Mouse (Mus musculus) E14TG2a.4 (cell line): ENCODE measurements around the gene Atp6v0a2.
A peak's percentile ranks its signal among the peaks of the same experiment; 100 is the strongest.
"Not testable (repeated sequence)": the region's sequence is repeated elsewhere in the genome, so short reads cannot be mapped to it uniquely, and the experiment has no call there.

Experiments
- H3K27me3 ChIP-seq: 2 replicates; pipeline ENCODE4 v1.6.1; 2014; ENCODE audit warnings: low read length, control low read depth; ENCODE audit not compliant: insufficient read depth
- H3K36me3 ChIP-seq: 2 replicates; pipeline ENCODE4 v1.6.1; 2014; ENCODE audit warnings: low read length, control low read depth; ENCODE audit not compliant: insufficient read depth
- H3K4me1 ChIP-seq: replicated peaks from 2 replicates; pipeline ENCODE4 v1.6.1; 2014; ENCODE audit warnings: low read depth, low read length, control low read depth
- H3K4me3 ChIP-seq: replicated peaks from 2 replicates; pipeline ENCODE4 v1.5.1; 2014; ENCODE audit warnings: mild to moderate bottlenecking, low read length
- H3K9me3 ChIP-seq: 2 replicates; pipeline ENCODE4 v1.6.1; 2014; ENCODE audit warnings: low read length, control low read depth
- CTCF ChIP-seq: conservative IDR thresholded peaks from 2 replicates; pipeline ENCODE4 v1.5.1; 2014; ENCODE audit warnings: low read length
- NANOG ChIP-seq: IDR thresholded peaks from 2 replicates; pipeline ENCODE4 v1.6.1; 2014; ENCODE audit warnings: borderline replicate concordance, low read length, mixed read lengths
- POU5F1 ChIP-seq: IDR thresholded peaks from 2 replicates; pipeline ENCODE4 v1.6.1; 2014; ENCODE audit warnings: low read length, borderline replicate concordance

Atp6v0a2 gene

DNA sequence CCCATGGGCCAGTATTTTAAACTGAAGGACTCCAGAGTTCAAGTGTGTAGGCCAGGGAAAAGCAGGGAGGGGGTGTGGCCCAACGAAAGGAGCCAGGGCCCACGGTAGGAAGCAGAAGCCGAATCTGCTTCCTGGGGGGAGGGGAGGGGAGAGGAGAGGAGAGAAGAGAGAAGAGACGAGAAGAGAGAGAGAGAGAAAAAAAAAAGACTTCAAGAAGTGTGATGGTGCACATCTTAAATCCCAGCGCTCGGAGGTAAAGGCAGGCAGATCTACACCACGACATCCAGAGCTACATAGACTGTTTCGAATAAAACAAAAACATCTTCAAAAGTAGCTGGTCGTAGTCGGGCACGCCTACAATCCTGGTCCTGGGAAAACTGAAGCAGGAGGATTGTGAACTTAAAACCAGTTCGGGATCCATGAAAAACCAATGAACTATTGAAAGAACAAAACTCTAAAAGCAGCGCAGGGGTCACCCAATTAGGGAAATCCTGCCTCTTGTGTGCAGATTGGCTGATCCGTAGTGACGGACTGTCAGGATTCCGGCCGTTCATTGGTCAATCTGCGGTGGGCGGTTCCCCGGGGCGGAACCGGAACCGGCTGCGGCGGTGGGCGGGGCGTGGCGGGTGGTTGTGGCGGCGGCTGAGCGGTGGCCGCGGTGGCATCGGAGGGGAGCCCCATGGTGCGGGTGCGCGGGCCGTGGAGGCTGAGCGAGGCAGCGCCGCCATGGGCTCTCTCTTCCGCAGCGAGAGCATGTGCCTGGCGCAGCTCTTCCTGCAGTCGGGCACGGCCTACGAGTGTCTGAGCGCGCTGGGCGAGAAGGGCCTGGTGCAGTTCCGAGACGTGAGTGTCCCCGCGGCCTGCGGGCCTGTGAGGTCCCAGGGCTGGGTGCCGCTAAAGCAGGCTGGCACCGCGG lies at the start of gene Atp6v0a2:
Gene Atp6v0a2, plus strand, starts transcription at position 129 of the 916 bp plus-strand sequence.
- TF ChIP-seq NANOG (no peak), POU5F1 (no peak), CTCF (no peak)
- Histone ChIP-seq H3K4me1 (peaks cover 42% of the 10 kb centered on the region), H3K4me3 (peak within 1 kb of the TSS; percentile 97), H3K36me3 (peaks cover 40% of the 10 kb centered on the region), H3K27me3 (no peaks in the 10 kb centered on the region), H3K9me3 (no peaks in the 10 kb centered on the region)

DNA sequence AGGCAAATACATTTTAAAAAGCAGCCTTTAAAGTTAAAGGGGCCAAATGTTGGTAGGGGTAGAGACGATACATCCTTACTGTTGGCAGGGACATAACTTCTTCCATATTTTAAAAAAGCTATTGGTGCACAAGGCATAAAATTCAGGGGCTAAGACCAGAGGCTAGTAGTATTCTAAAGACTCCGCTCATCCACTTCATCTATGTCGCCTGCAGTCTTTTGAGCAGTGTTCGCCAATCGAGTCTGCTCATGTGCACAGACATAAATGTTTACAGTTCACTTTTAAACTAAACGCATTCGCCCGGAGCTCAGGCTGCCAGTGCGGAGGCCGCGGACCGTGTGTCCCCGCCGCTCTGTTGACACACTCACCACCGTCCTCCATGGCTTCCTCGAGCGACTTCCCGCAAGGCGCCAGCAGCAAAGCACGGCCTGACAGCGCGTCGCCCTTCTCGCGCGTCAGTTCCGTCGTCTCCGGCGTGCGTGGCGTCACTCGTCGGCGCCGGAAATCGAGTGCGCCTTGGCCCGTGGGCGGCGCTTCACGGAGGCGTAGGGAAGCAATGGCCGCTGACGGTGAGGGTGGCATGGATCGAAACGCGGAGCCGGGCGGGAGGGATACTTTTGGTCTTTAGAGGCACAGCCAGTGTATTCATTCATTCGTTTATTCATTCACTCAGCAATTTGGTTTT lies 49.6 kb upstream of the Atp6v0a2 start, which contains the start of the genes Eif2b1 and Gtf2h3:
Gene Eif2b1, minus strand, starts transcription at position 499 of the 685 bp plus-strand sequence.
Gene Gtf2h3, plus strand, starts transcription at position 508 of the 685 bp plus-strand sequence.
- H3K4me3 ChIP-seq, result peak within 1 kb of the TSS; percentile 100
- TF ChIP-seq CTCF (no peak), POU5F1 (no peak), NANOG (no peak)
- no peaks in the 10 kb centered on the region for H3K27me3 ChIP-seq
- peaks cover 77% of the 10 kb centered on the region for H3K36me3 ChIP-seq
- H3K9me3 ChIP-seq, result no peaks in the 10 kb centered on the region
- H3K4me1 ChIP-seq, result peaks cover 54% of the 10 kb centered on the region

DNA sequence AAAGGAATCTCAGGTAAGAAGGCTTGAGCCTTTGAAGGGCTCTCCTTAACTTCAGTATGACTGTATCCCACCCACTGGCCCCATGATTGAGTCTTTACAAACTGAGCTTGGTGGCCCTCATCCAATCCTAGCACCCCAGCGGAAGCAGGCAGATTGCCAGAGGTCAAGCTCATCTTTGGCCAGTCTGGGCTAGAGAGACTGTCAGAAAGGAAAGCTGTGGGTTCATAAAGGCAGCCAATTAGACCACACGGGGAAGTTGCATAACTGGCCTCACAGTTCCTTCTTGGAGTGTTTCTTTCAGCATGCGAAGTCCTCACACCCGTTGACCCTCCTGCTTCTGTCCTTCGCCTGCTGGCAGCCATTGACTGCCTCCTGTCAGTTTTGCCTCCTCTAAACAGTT lies 45.9 kb upstream of the Atp6v0a2 start:
- Histone ChIP-seq H3K27me3 (no peaks in the 10 kb centered on the region), H3K36me3 (peaks cover 76% of the 10 kb centered on the region), H3K4me3 (no peak overlapping the region), H3K4me1 (peaks cover 34% of the 10 kb centered on the region), H3K9me3 (no peaks in the 10 kb centered on the region)
- TF ChIP-seq CTCF, result no peak

DNA sequence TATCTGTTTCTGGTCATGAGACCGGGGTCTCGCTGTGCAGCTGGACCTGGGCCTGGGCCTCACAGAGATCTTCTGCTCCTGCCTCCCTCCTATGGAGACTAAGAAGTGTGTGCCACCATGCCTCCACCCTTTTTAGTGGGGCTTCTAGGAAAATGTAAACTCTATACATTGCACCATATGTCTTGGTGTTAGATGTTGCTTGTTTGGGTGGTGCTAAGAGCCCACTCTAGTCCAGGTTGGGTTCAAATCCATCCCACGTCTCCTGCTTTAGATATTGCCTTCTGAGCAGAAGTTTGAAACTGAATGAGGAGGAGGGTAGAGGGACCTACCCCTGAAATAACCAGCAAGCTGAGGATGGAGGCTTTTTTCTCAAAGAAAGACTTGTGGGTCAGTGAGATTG lies 35.6 kb upstream of the Atp6v0a2 start:
- H3K4me1 ChIP-seq, result peaks cover 15% of the 10 kb centered on the region; the same call in 1 of the 2 replicates
- H3K36me3 ChIP-seq, result peaks cover 88% of the 10 kb centered on the region
- no peaks in the 10 kb centered on the region for H3K27me3 ChIP-seq
- no peak overlapping the region for H3K4me3 ChIP-seq
- TF ChIP-seq NANOG, result no peak
- TF ChIP-seq POU5F1, result no peak
- TF ChIP-seq CTCF, result no peak
- H3K9me3 ChIP-seq, result no peaks in the 10 kb centered on the region

DNA sequence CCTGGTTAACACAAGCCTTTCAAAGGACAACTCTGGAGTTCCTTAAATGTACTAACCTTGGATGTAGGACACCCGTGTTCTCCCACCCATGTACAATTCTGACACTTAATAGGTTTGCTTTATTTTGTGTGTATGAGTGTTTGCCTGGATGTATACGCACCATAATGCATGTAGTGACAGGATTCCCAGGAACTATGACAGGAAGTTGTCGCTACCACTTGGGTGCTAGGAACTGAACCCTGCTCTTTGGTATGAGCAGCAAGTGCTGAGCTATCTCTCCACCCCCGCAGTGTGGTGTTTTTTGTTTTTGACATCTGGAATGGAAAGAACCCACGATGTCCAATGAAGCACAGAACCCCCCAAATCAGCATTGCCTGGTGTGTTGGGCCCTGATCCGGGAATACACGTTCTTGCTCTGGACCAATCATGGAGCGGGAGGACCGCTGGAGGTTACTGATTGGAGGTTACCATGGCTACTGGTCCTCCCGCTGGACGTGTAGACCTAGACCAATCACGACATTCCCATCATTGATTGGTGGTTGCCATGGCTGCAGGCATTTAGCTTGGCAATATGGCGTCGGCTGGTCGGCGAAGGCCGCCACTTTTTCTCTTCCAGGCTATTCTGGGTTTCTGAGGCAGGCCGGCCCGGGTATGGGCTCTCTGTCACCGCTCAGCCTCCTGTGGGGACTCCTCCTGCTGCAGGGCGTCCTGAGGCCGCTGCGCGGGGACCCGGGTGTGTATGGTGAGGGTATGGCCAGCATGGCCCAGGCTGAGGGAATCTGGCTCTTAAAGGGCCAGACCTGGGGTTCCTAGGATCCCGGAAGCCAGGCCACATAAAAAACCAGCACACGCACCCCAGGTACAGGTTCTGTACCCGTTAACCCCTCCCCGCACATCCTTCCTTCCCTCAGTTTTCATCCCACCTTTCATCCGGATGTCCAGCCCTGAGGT lies 29.9 kb upstream of the Atp6v0a2 start:
- no peaks in the 10 kb centered on the region for H3K27me3 ChIP-seq

DNA sequence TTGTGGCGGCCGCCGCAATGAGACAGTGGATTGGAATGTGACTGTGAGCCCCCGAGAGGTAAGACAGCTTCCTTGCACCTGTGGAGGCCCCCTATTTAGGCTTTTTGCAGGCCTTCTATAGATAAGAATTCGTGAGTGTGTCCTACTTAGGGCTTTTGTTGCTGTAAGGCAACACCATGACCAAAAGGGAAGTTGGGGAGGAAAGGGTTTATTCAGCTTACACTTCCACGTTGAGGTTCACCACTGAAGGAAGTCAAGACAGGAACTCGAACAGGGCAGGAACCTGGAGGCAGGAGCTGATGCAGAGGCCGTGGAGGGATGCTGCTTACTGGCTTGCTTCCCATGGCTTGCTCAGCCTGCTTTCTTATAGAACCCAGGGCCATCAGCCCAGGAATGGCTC lies 28.6 kb upstream of the Atp6v0a2 start:
- H3K9me3 ChIP-seq, H3K27me3 ChIP-seq, H3K4me3 ChIP-seq: not testable (repeated sequence)
- H3K4me1 ChIP-seq, result peaks cover 22% of the 10 kb centered on the region
- H3K36me3 ChIP-seq, result peaks cover 36% of the 10 kb centered on the region

More for the DNA sequence above, 29.9 kb upstream of the Atp6v0a2 start:
- peaks cover 45% of the 10 kb centered on the region for H3K36me3 ChIP-seq
- peak overlapping the region; percentile 91 for H3K4me3 ChIP-seq
- H3K4me1 ChIP-seq, result peaks cover 22% of the 10 kb centered on the region
- H3K9me3 ChIP-seq, result no peaks in the 10 kb centered on the region
- no peak for TF ChIP-seq CTCF
- TF ChIP-seq POU5F1, result no peak
- TF ChIP-seq NANOG, result no peak

DNA sequence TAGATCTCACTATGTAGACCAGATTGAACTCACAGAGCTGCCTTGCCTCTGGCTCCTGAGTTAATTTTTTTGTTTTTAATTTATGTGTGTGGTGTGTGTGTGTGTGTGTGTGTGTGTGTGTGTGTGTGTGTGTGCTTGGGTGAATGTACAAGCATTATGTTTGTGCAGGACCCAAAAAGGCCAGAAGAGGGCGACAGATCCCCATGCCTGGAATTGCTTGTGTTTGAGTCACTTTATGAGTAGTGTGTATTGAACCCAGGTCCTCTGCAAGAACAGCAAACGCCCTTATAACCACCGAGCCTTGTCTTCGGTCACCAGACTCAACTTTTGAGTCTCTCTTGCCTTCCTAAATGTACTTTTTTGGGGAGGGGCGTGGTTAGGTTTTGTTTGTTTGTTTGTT lies 26.0 kb upstream of the Atp6v0a2 start:
- TF ChIP-seq POU5F1 (no peak), CTCF (peak; percentile 56), NANOG (no peak)

DNA sequence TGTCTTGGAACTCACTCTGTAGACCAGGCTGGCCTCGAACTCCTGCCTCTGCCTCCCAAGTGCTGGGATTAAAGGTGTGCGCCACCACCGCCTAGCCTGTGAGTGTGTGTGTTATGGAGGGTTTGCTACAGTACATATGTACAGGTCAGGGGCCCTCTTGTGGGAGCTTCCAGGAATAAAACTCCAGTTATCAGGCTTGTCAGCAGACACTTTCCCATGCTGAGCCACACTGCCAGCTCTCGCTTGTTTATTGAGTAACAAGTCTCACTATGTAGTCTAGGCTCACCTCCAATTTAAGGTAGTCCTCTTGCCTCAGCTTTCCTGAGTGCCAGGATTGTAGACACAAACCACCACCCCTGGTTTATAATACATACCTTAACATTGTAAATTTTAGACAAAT lies 24.1 kb upstream of the Atp6v0a2 start:
- Histone ChIP-seq H3K4me1 (peaks cover 34% of the 10 kb centered on the region), H3K36me3 (peaks cover 14% of the 10 kb centered on the region; the same call in 1 of the 2 replicates)
- TF ChIP-seq NANOG (no peak), POU5F1 (no peak), CTCF (no peak)

More for the DNA sequence above, 26.0 kb upstream of the Atp6v0a2 start:
- H3K27me3 ChIP-seq, result no peaks in the 10 kb centered on the region
- H3K9me3 ChIP-seq, result no peaks in the 10 kb centered on the region
- peaks cover 32% of the 10 kb centered on the region for H3K4me1 ChIP-seq
- no peak overlapping the region for H3K4me3 ChIP-seq
- peaks cover 11% of the 10 kb centered on the region; the same call in 1 of the 2 replicates for H3K36me3 ChIP-seq

More for the DNA sequence above, 24.1 kb upstream of the Atp6v0a2 start:
- Histone ChIP-seq H3K4me3 (no peak overlapping the region), H3K9me3 (no peaks in the 10 kb centered on the region), H3K27me3 (no peaks in the 10 kb centered on the region)
